Mouse (Mus musculus): ENCODE results near the gene Sec62. TPM values are rescaled to one million over a fixed set of nuclear protein-coding genes. Genes with fewer than 3 reads are reported as not detected.

The Sec62 gene
- polyA plus RNA-seq, 1 experiment: 22.9 TPM

DNA sequence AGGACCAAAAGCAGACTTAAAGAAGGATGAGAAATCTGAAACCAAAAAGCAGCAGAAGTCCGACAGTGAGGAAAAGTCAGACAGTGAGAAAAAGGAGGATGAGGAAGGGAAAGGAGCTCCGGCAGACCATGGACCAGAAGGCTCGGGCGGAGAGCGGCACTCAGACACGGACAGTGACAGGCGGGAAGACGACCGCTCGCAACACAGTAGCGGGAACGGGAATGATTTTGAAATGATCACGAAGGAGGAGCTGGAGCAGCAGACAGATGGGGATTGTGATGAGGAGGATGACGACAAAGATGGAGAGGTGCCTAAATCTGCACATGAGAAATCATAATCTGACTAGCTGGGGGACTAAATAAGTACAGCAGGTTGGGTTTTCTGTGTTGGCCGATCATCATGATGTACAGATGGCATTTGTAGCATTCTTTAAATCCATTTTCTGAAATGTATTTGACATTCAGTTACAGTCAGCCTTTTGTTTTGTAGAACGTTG lies 26.0 kb downstream of the Sec62 start:
- no peak overlapping the region for H3K4me3 ChIP-seq (replicated peaks; ENCODE audit: extremely low read depth, low read depth, low read length)
- no peaks in the 10 kb centered on the region for H3K4me1 ChIP-seq (ENCODE audit: control insufficient read depth, insufficient read depth, low read length)
- no peak for TF ChIP-seq CTCF (IDR thresholded peaks at IDR 0.05; ENCODE audit: insufficient read depth, low read length)
- no peak for TF ChIP-seq POLR2A (IDR thresholded peaks at IDR 0.05; ENCODE audit: borderline replicate concordance, extremely low read depth, low read depth, low read length)
- no peak for DNase-seq
- 94% methylated on average over 16 of the region's 16 CpGs for whole genome bisulfite sequencing

- WGBS: 90% methylated on average over 8 of the region's 8 CpGs
Measured at GRCm38 (mm10) chr3:30822163-30822562, 29.5 kb downstream of the Sec62 start.

GRCm38 (mm10) chr3:30826069-30826468 lies 33.4 kb downstream of the Sec62 start:
- H3K4me3 ChIP-seq (replicated peaks; ENCODE audit: extremely low read depth, low read depth, low read length): no peak overlapping the region
- no peak for TF ChIP-seq POLR2A (IDR thresholded peaks at IDR 0.05; ENCODE audit: borderline replicate concordance, extremely low read depth, low read depth, low read length)
- H3K4me1 ChIP-seq (ENCODE audit: control insufficient read depth, insufficient read depth, low read length): no peaks in the 10 kb centered on the region
- DNase-seq: no peak
- 88% methylated on average over 5 of the region's 5 CpGs for WGBS

More at GRCm38 (mm10) chr3:30822163-30822562, 29.5 kb downstream of the Sec62 start:
- H3K4me3 ChIP-seq (replicated peaks; ENCODE audit: extremely low read depth, low read depth, low read length): no peak overlapping the region
- no peak for DNase-seq
- H3K4me1 ChIP-seq (ENCODE audit: control insufficient read depth, insufficient read depth, low read length): no peaks in the 10 kb centered on the region
- TF ChIP-seq CTCF (IDR thresholded peaks at IDR 0.05; ENCODE audit: insufficient read depth, low read length) (no peak), POLR2A (IDR thresholded peaks at IDR 0.05; ENCODE audit: borderline replicate concordance, extremely low read depth, low read depth, low read length) (no peak)

DNA sequence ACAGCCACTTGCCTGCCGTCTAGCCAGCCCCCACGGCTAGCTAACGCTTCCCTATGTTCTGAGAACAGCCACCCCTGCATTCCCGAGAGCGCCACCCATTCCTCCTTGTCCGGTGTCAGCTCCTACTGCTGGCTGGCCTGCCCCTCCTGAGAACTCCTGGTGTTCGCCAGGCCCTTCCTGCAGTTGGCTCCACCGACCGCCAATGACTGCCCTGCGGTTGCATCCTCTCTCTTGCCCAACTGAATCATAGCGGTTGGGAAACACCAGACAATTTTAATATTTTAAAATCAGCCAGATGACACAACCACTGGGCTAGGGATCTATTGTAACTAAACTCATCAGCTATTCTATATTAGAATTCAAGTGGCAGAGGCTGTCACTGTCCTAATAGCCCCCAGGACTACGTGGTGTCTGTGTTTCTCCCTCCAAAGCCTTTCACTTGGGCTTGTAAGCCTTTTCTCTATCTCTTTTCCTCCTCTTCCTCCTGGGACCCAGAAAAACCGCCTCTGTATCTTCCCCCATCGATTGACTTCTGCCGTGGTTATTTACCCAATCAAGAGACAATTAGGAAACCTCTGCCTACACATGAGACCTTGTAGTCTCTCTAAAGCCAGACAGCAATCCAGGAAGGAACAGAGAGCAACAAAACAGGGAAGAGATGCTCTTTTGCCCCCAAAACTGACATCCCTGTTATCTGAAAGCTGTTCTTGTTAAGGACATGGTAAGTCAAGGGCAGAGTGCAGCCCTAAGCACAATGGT lies 39.4 kb downstream of the Sec62 start:
- WGBS: 72% methylated on average over 15 of the region's 15 CpGs
- no peak overlapping the region for H3K4me3 ChIP-seq (replicated peaks; ENCODE audit: extremely low read depth, low read depth, low read length)
- DNase-seq: no peak
- TF ChIP-seq CTCF (IDR thresholded peaks at IDR 0.05; ENCODE audit: insufficient read depth, low read length) (no peak), POLR2A (IDR thresholded peaks at IDR 0.05; ENCODE audit: borderline replicate concordance, extremely low read depth, low read depth, low read length) (no peak)
- 0 out of 2 replicates have a peak, but pooled peaks cover 3% of the 10 kb centered on the region for H3K4me1 ChIP-seq (ENCODE audit: control insufficient read depth, insufficient read depth, low read length)

- 82% methylated on average over 3 of the region's 3 CpGs for WGBS
- no peak for TF ChIP-seq CTCF (IDR thresholded peaks at IDR 0.05; ENCODE audit: insufficient read depth, low read length)
- no peak for TF ChIP-seq POLR2A (IDR thresholded peaks at IDR 0.05; ENCODE audit: borderline replicate concordance, extremely low read depth, low read depth, low read length)
- H3K4me1 ChIP-seq (ENCODE audit: control insufficient read depth, insufficient read depth, low read length): 0 out of 2 replicates have a peak, but pooled peaks cover 3% of the 10 kb centered on the region
- no peak overlapping the region for H3K4me3 ChIP-seq (replicated peaks; ENCODE audit: extremely low read depth, low read depth, low read length)
- DNase-seq: no peak
Measured at GRCm38 (mm10) chr3:30833254-30833653, 40.6 kb downstream of the Sec62 start.

DNA sequence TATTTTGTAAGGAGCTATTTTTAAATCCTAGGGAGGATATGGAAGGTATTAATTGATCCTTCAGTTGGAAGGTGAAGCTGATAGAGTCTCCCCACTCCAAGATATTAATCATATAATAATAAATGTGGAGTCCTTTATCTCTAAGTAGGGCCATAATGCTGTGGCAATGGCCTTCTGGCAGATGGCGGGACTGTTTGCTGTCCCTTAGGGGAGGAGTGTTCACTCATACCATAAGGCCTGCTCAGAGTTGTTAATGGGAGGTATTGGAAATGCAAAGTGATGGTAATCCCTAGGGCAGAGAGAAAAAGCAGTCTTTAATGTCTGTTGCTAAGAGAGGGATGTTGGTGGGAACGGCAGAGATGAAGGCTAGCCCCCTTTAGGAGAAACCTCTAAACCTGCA lies 53.1 kb downstream of the Sec62 start:
- Histone ChIP-seq H3K4me3 (replicated peaks; ENCODE audit: extremely low read depth, low read depth, low read length) (no peak overlapping the region), H3K4me1 (ENCODE audit: control insufficient read depth, insufficient read depth, low read length) (no peaks in the 10 kb centered on the region)
- no peak for TF ChIP-seq POLR2A (IDR thresholded peaks at IDR 0.05; ENCODE audit: borderline replicate concordance, extremely low read depth, low read depth, low read length)
- TF ChIP-seq CTCF (IDR thresholded peaks at IDR 0.05; ENCODE audit: insufficient read depth, low read length): no peak
- 78% methylated on average over 2 of the region's 2 CpGs for WGBS
- DNase-seq: no peak

GRCm38 (mm10) chr3:30847413-30847812 lies 54.7 kb downstream of the Sec62 start:
- Histone ChIP-seq H3K4me3 (replicated peaks; ENCODE audit: extremely low read depth, low read depth, low read length) (no peak overlapping the region), H3K4me1 (ENCODE audit: control insufficient read depth, insufficient read depth, low read length) (no peaks in the 10 kb centered on the region)
- DNase-seq: no peak
- TF ChIP-seq CTCF (IDR thresholded peaks at IDR 0.05; ENCODE audit: insufficient read depth, low read length): no peak
- TF ChIP-seq POLR2A (IDR thresholded peaks at IDR 0.05; ENCODE audit: borderline replicate concordance, extremely low read depth, low read depth, low read length): no peak
- WGBS: 69% methylated on average over 1 of the region's 1 CpGs

DNA sequence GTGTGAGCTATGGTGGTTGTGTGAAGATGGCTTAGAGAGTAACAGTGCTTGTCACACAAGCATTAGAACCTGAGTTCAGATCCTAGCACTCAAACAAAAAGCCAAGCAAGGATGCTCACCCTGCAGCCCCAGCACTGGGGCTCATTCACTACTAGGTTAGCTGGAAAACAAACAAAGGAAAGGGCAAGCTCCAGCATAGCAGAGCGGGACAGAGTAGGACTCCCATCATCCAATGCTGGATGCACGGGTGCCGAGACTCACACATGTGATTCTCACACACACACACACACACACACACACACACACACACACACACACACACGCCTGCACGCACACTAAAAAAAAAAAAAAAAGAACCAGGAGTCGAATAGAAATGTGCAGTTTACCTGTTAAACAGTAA lies 58.7 kb downstream of the Sec62 start:
- DNase-seq: no peak
- H3K4me1 ChIP-seq (ENCODE audit: control insufficient read depth, insufficient read depth, low read length): no peaks in the 10 kb centered on the region
- no peak overlapping the region for H3K4me3 ChIP-seq (replicated peaks; ENCODE audit: extremely low read depth, low read depth, low read length)
- WGBS: 72% methylated on average over 6 of the region's 6 CpGs
- TF ChIP-seq CTCF (IDR thresholded peaks at IDR 0.05; ENCODE audit: insufficient read depth, low read length) (no peak), POLR2A (IDR thresholded peaks at IDR 0.05; ENCODE audit: borderline replicate concordance, extremely low read depth, low read depth, low read length) (no peak)

DNA sequence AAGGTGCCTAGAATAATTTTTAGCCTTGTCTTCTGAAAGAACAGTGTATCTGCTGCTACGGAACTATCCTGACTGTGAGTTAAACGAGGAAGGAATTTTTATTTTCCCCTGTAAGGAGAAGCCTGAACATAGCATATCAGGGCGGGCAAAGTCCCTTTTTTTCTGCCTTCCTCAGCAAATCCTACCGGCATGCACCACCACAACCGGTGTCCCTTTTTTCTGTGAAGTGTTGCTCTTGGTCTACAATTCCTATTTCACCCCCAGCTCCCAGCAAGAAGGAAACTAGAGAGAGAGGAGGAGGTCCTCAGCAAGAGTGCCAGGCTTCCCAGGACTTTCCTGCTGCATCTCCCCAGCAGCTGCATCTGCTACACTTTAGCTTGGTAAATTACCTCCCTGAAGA lies 60.9 kb downstream of the Sec62 start:
- Histone ChIP-seq H3K4me1 (ENCODE audit: control insufficient read depth, insufficient read depth, low read length) (no peaks in the 10 kb centered on the region), H3K4me3 (replicated peaks; ENCODE audit: extremely low read depth, low read depth, low read length) (no peak overlapping the region)
- no peak for TF ChIP-seq CTCF (IDR thresholded peaks at IDR 0.05; ENCODE audit: insufficient read depth, low read length)
- no peak for DNase-seq
- WGBS: 85% methylated on average over 5 of the region's 5 CpGs

Measured in lung, adult 2 months (tissue).